Mouse (Mus musculus): Measurements from ENCODE around the gene Gsta3. TPM values are rescaled to one million over a fixed set of nuclear protein-coding genes. Genes with fewer than 3 reads are reported as not detected.

Gene Gsta3
- total and polyA plus RNA-seq, 3 experiments: 0.27 to 1.2 TPM; not detected in 1

DNA sequence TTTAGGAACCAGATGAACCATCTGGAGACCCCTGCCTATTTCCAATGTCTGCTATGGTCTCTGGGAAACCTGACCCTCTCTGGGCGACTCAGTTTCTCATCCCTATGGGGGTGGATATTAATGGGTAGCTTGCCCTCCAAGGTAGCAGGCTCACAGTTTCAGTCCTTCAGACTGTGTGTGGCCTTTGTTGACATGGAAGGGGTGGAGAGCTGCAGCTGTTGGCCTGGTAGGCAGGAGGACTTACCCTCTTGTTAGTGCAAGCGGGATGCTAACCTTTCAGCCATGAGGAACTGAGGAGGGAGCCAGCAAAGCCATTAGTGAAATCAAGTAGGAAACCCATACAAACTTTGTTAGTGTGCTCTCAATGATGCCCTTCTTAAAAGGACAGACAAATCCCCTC, 10.0 kb upstream of the Gsta3 start:
- ATAC-seq (ENCODE audit: extremely low read depth, insufficient number of reproducible peaks, low FRiP score, poor library complexity, severe bottlenecking) (no peak), DNase-seq (ENCODE audit: low spot score) (no peak)
- peaks cover 2% of the 10 kb centered on the region; the same call in 1 of the 2 replicates for H3K27me3 ChIP-seq (ENCODE audit: insufficient read depth, low read length)
- H3K4me3 ChIP-seq (ENCODE audit: low read depth, low read length): no peak overlapping the region
- TF ChIP-seq CTCF (IDR thresholded peaks at IDR 0.05; ENCODE audit: low read depth, low read length) (no peak), POLR2AphosphoS5 (IDR thresholded peaks at IDR 0.05; ENCODE audit: insufficient replicate concordance, low read depth, low read length) (no peak), TAL1 (conservative IDR thresholded peaks at IDR 0.05; ENCODE audit: low read depth, low read length) (no peak), GATA2 (IDR thresholded peaks at IDR 0.05; ENCODE audit: borderline replicate concordance, low read depth, low read length) (no peak), GATA1 (IDR thresholded peaks at IDR 0.05; ENCODE audit: borderline replicate concordance, low read length) (no peak)
- peaks cover 2% of the 10 kb centered on the region; the same call in 1 of the 2 replicates for H3K4me1 ChIP-seq (ENCODE audit: insufficient read depth, low read depth, low read length)
- no peaks in the 10 kb centered on the region for H3K9me3 ChIP-seq (replicated peaks)
- no peaks in the 10 kb centered on the region for H3K36me3 ChIP-seq (replicated peaks)

DNA sequence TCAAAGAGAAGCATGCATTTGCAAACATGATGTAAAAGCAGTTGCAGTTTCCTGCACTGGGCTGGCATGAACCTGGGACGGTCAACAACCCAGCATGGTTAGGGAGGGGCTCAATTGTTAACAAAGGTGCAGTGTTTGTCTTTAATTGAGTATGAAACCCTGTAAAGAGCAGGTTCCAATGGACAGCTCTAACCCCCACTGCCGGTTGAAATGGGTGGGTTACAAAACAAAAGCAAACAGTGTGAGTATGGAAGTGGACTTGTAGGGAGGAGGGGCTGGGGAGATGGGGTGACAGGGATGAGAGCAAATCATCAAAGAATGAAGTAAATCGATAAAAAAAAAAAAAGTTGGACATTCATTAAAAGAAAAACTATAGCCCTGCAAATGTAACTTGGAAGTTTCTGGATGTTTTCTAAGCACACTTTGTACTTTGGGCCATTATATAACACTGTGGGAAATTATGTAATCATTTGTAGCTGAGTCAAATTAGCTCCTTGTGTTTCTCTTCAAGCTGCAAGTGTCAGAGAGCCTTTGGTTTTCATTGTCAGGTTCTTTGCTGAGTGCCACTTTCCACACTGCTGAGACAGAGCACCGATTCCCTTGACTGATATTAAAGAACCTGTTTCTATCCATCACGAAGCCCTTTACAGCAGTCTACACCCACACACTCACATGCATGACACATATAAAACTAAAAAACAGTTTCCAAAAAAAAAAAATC, 8.5 kb upstream of the Gsta3 start:
- Histone ChIP-seq H3K4me1 (ENCODE audit: insufficient read depth, low read depth, low read length) (peaks cover 2% of the 10 kb centered on the region; the same call in 1 of the 2 replicates), H3K9me3 (replicated peaks) (no peaks in the 10 kb centered on the region), H3K4me3 (ENCODE audit: low read depth, low read length) (no peak overlapping the region), H3K27me3 (ENCODE audit: insufficient read depth, low read length) (peaks cover 2% of the 10 kb centered on the region; the same call in 1 of the 2 replicates), H3K36me3 (replicated peaks) (no peaks in the 10 kb centered on the region)
- DNase-seq (ENCODE audit: low spot score): no peak
- ATAC-seq (ENCODE audit: extremely low read depth, insufficient number of reproducible peaks, low FRiP score, poor library complexity, severe bottlenecking): no peak
- TF ChIP-seq GATA2 (IDR thresholded peaks at IDR 0.05; ENCODE audit: borderline replicate concordance, low read depth, low read length) (no peak), POLR2AphosphoS5 (IDR thresholded peaks at IDR 0.05; ENCODE audit: insufficient replicate concordance, low read depth, low read length) (no peak), GATA1 (IDR thresholded peaks at IDR 0.05; ENCODE audit: borderline replicate concordance, low read length) (no peak), CTCF (IDR thresholded peaks at IDR 0.05; ENCODE audit: low read depth, low read length) (no peak), TAL1 (conservative IDR thresholded peaks at IDR 0.05; ENCODE audit: low read depth, low read length) (no peak)

DNA sequence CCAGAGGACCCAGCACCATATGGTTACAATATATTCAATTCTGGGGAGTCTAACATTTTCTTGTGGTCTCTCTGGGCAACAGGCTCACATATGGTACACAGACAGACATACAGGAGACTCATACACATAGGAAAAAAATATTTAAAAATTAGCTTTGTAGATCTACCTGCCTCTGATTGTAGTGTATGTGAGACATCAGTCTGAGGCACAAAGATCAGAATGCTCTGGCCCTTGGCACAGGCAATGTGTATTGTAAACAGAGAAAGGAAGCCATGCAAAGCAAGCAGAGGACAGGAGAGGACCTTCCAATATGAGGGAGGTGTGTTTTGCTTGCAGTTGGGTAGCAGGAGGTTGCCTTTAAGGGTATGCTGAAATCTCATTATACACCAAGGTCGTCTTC, 7.9 kb upstream of the Gsta3 start:
- peaks cover 2% of the 10 kb centered on the region; the same call in 1 of the 2 replicates for H3K27me3 ChIP-seq (ENCODE audit: insufficient read depth, low read length)
- no peaks in the 10 kb centered on the region for H3K36me3 ChIP-seq (replicated peaks)
- no peak for DNase-seq (ENCODE audit: low spot score)
- H3K4me1 ChIP-seq (ENCODE audit: insufficient read depth, low read depth, low read length): peaks cover 1% of the 10 kb centered on the region; the same call in 1 of the 2 replicates
- no peak overlapping the region for H3K4me3 ChIP-seq (ENCODE audit: low read depth, low read length)
- no peak for ATAC-seq (ENCODE audit: extremely low read depth, insufficient number of reproducible peaks, low FRiP score, poor library complexity, severe bottlenecking)
- TF ChIP-seq TAL1 (conservative IDR thresholded peaks at IDR 0.05; ENCODE audit: low read depth, low read length): no peak
- no peaks in the 10 kb centered on the region for H3K9me3 ChIP-seq (replicated peaks)

DNA sequence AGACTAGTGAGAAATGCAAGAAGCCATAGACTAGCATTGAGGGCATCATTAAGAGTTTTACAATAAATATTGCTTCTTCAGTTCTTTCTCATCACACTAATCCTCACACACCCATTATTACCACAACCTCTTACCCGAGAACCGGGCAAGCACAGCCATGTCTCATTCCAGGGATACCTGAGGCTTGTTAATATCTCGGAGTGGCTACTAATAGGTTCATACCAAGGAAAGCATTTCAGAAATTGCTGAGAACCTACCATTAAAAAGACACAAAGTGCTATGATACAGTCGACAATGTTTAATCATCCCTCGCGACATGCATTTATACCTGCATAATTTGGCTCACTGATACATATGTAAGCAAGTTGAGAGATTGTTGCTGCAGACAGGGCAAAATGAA, 5.0 kb upstream of the Gsta3 start:
- Histone ChIP-seq H3K9me3 (replicated peaks) (no peaks in the 10 kb centered on the region), H3K27me3 (ENCODE audit: insufficient read depth, low read length) (peaks cover 2% of the 10 kb centered on the region; the same call in 1 of the 2 replicates), H3K4me1 (ENCODE audit: insufficient read depth, low read depth, low read length) (no peaks in the 10 kb centered on the region), H3K36me3 (replicated peaks) (no peaks in the 10 kb centered on the region), H3K4me3 (ENCODE audit: low read depth, low read length) (no peak overlapping the region)
- TF ChIP-seq GATA2 (IDR thresholded peaks at IDR 0.05; ENCODE audit: borderline replicate concordance, low read depth, low read length): no peak
- ATAC-seq (ENCODE audit: extremely low read depth, insufficient number of reproducible peaks, low FRiP score, poor library complexity, severe bottlenecking): no peak
- no peak for DNase-seq (ENCODE audit: low spot score)

DNA sequence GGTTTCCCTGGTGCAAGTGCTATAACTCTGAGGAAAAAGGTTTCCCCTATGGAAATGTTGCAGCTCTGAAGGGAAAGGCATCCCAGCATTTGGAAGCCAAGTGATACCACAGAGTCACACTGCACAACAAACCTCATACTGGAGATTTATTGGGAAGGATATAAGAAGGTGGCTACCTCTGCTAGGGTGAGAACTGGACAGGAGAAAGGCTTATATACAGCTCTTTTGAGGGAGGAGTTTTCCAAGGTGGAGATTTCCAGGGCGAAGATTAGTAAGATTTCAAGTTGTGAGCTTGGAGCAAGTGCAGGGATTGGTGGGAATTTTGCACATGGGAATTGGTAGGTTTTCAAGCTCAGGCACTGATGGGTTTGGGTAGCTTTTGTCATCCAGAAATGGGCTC, 707 bp downstream of the Gsta3 start:
- Histone ChIP-seq H3K36me3 (replicated peaks) (no peaks in the 10 kb centered on the region), H3K27me3 (ENCODE audit: insufficient read depth, low read length) (peaks cover 3% of the 10 kb centered on the region; the same call in 1 of the 2 replicates), H3K9me3 (replicated peaks) (no peaks in the 10 kb centered on the region), H3K4me1 (ENCODE audit: insufficient read depth, low read depth, low read length) (peaks cover 2% of the 10 kb centered on the region; the same call in 1 of the 2 replicates), H3K4me3 (ENCODE audit: low read depth, low read length) (no peak overlapping the region)
- no peak for ATAC-seq (ENCODE audit: extremely low read depth, insufficient number of reproducible peaks, low FRiP score, poor library complexity, severe bottlenecking)
- DNase-seq (ENCODE audit: low spot score): no peak
- no peak for TF ChIP-seq CTCF (IDR thresholded peaks at IDR 0.05; ENCODE audit: low read depth, low read length)
- no peak for TF ChIP-seq TAL1 (conservative IDR thresholded peaks at IDR 0.05; ENCODE audit: low read depth, low read length)
- TF ChIP-seq GATA1 (IDR thresholded peaks at IDR 0.05; ENCODE audit: borderline replicate concordance, low read length): no peak
- TF ChIP-seq GATA2 (IDR thresholded peaks at IDR 0.05; ENCODE audit: borderline replicate concordance, low read depth, low read length): no peak
- no peak for TF ChIP-seq POLR2AphosphoS5 (IDR thresholded peaks at IDR 0.05; ENCODE audit: insufficient replicate concordance, low read depth, low read length)

DNA sequence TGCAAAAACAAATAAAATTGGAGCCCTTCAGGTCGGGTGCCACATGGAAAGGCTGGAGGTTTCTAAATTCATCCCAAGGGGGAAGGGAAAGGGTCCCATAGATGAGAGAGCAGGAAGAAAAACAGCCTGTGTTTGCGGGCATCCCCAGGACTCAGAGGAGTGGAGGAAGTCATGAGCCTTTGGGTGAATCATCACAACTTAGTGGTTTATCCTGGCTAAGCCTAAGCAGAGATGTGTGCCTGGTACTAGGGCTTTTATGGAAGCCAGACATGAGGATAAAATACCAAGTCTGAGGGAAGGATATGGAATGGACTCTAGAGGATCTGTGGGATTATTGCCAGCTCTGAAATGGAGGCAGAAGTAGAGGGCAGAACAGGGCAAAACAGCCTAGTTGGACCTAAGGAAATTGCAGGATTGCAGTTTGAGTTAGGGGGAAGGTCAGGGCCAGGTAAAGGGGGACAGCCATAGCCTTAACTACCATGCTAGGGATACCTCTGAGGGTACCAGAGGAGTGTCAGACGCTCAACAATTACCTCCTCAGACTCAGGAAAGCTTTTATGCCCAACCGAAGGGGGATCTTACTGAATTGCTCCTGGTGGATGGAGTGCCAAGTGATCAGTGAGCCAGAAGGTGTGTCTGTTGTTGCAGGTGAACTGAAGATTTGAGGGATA, 4.0 kb downstream of the Gsta3 start:
- DNase-seq (ENCODE audit: low spot score): no peak
- H3K27me3 ChIP-seq (ENCODE audit: insufficient read depth, low read length): peaks cover 3% of the 10 kb centered on the region; the same call in 1 of the 2 replicates
- ATAC-seq (ENCODE audit: extremely low read depth, insufficient number of reproducible peaks, low FRiP score, poor library complexity, severe bottlenecking): no peak
- no peak overlapping the region for H3K4me3 ChIP-seq (ENCODE audit: low read depth, low read length)
- peaks cover 2% of the 10 kb centered on the region; the same call in 1 of the 2 replicates for H3K4me1 ChIP-seq (ENCODE audit: insufficient read depth, low read depth, low read length)
- H3K9me3 ChIP-seq (replicated peaks): no peaks in the 10 kb centered on the region
- no peaks in the 10 kb centered on the region for H3K36me3 ChIP-seq (replicated peaks)
- TF ChIP-seq GATA1 (IDR thresholded peaks at IDR 0.05; ENCODE audit: borderline replicate concordance, low read length) (no peak), CTCF (IDR thresholded peaks at IDR 0.05; ENCODE audit: low read depth, low read length) (no peak), POLR2AphosphoS5 (IDR thresholded peaks at IDR 0.05; ENCODE audit: insufficient replicate concordance, low read depth, low read length) (no peak), TAL1 (conservative IDR thresholded peaks at IDR 0.05; ENCODE audit: low read depth, low read length) (no peak), GATA2 (IDR thresholded peaks at IDR 0.05; ENCODE audit: borderline replicate concordance, low read depth, low read length) (no peak)
